Mouse (Mus musculus): ENCODE measurements around the gene Cit.

Gene Cit

GRCm38 (mm10) chr5:116036465-116036864 lies 191.4 kb downstream of the Cit start:
- no peak for ATAC-seq (ENCODE audit: low TSS enrichment)

- no peak for ATAC-seq (ENCODE audit: low TSS enrichment)
These were observed 192.7 kb downstream of the Cit start for GRCm38 (mm10) chr5:116037731-116038130.

- no peak for ATAC-seq (ENCODE audit: low TSS enrichment)
These were observed 194.6 kb downstream of the Cit start for GRCm38 (mm10) chr5:116039706-116040105.

GRCm38 (mm10) chr5:116042241-116042640 lies 197.2 kb downstream of the Cit start:
- ATAC-seq (ENCODE audit: low TSS enrichment) = no peak

- ATAC-seq (ENCODE audit: low TSS enrichment) = no peak
These were observed 200.5 kb downstream of the Cit start for GRCm38 (mm10) chr5:116045581-116045980.

- no peak for ATAC-seq (ENCODE audit: low TSS enrichment)
These were observed 201.2 kb downstream of the Cit start for GRCm38 (mm10) chr5:116046246-116046645.

- no peak for ATAC-seq (ENCODE audit: low TSS enrichment)
These were observed 203.2 kb downstream of the Cit start for GRCm38 (mm10) chr5:116048321-116048720.

GRCm38 (mm10) chr5:116049821-116050220 lies 204.7 kb downstream of the Cit start:
- no peak for ATAC-seq (ENCODE audit: low TSS enrichment)

- no peak for ATAC-seq (ENCODE audit: low TSS enrichment)
These were observed 207.1 kb downstream of the Cit start for GRCm38 (mm10) chr5:116052171-116052570.

GRCm38 (mm10) chr5:116052826-116053225 lies 207.7 kb downstream of the Cit start:
- ATAC-seq (ENCODE audit: low TSS enrichment) = no peak
